Mouse (Mus musculus) ES-Bruce4 (cell line): ENCODE measurements at regions not wholly inside any gene's neighbourhood (a gene's known extent, or its start where the extent isn't known, plus 50 kb on each side); places are given as distances from the start of the nearest gene placed in this dataset.

Source experiments
- H3K27ac ChIP-seq: 2 replicates; pipeline ENCODE4 v1.5.1; 2012; ENCODE audit warnings: low read length, inconsistent platforms; ENCODE audit not compliant: insufficient read depth
- H3K27me3 ChIP-seq: 2 replicates; pipeline ENCODE4 v1.6.1; 2012; ENCODE audit warnings: mild to moderate bottlenecking, low read length, inconsistent platforms; ENCODE audit not compliant: control insufficient read depth, poor library complexity, insufficient read depth, severe bottlenecking
- H3K36me3 ChIP-seq: 2 replicates; pipeline ENCODE4 v1.6.1; 2012; ENCODE audit warnings: inconsistent platforms, mild to moderate bottlenecking, low read length, moderate library complexity; ENCODE audit not compliant: control insufficient read depth, poor library complexity, insufficient read depth, severe bottlenecking
- H3K4me1 ChIP-seq: one replicate; pipeline ENCODE4 v1.8.1; 2011; ENCODE audit warnings: low read length; ENCODE audit not compliant: control insufficient read depth, insufficient read depth
- H3K4me3 ChIP-seq: 2 replicates; pipeline ENCODE4 v1.5.1; 2011; ENCODE audit warnings: low read depth, mild to moderate bottlenecking, low read length
- H3K9ac ChIP-seq: 2 replicates; pipeline ENCODE4 v1.6.1; 2012; ENCODE audit warnings: low read depth, mild to moderate bottlenecking, inconsistent platforms; ENCODE audit not compliant: poor library complexity, severe bottlenecking
- H3K9me3 ChIP-seq: replicated peaks from 2 replicates; pipeline ENCODE4 v1.6.1; 2012; ENCODE audit warnings: mild to moderate bottlenecking, low read length, inconsistent platforms; ENCODE audit not compliant: control insufficient read depth, poor library complexity, insufficient read depth, severe bottlenecking
- CTCF ChIP-seq: IDR thresholded peaks from one replicate; pipeline ENCODE4 v1.8.1; 2011; ENCODE audit warnings: low read depth, low read length
- EP300 ChIP-seq: IDR thresholded peaks from 2 replicates; pipeline ENCODE4 v1.6.1; 2011; ENCODE audit warnings: low read depth, low read length; ENCODE audit not compliant: insufficient read depth
- POLR2A ChIP-seq: IDR thresholded peaks from one replicate; pipeline ENCODE4 v1.8.1; 2011; ENCODE audit warnings: low read length; ENCODE audit not compliant: insufficient read depth

DNA sequence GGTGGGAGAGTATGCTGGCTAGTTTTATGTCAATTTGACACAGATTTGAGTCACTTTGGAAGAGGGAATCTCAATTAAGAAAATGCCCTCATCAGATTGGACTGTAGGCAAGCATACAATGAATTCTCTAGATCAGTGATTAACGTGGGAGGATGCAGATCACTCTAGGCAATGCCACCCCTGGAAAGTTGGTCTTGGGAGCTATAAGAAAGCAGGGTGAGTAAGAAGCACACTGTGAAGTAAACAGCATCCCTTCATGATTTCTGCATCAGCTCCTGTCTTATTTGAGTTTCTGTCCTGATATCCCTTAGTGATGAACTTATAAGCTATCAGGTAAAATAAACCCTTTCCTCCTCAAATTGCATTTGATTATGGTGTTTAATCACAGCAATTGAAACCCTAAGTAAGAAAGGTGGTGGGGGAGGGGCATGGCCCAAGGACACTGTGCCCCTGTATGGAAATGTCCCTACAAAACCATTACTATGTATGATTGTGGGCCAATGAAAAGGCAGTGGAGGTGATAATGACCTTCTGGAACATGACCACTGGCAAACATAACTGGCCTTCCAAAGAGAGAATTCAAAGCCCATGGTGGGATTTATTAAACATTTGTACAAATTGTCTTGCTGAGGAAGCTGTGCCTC is 640.3 kb upstream of the Vstm2b start:
- no peak overlapping the region for H3K27ac ChIP-seq
- no peaks in the 10 kb centered on the region for H3K36me3 ChIP-seq
- no peak for TF ChIP-seq CTCF
- TF ChIP-seq POLR2A, result no peak
- TF ChIP-seq EP300, result no peak
- H3K27me3 ChIP-seq, result no peaks in the 10 kb centered on the region
- no peaks in the 10 kb centered on the region for H3K9me3 ChIP-seq
- no peak overlapping the region for H3K4me3 ChIP-seq
- no peaks in the 10 kb centered on the region for H3K4me1 ChIP-seq
- H3K9ac ChIP-seq, result no peak overlapping the region

GRCm38 (mm10) chr7:40258377-40258739 is 639.8 kb upstream of the Vstm2b start:
- H3K27ac ChIP-seq, result no peak overlapping the region
- no peak overlapping the region for H3K4me3 ChIP-seq
- H3K36me3 ChIP-seq, result no peaks in the 10 kb centered on the region
- TF ChIP-seq EP300 (no peak), POLR2A (no peak), CTCF (no peak)
- no peaks in the 10 kb centered on the region for H3K4me1 ChIP-seq
- H3K9me3 ChIP-seq, result no peaks in the 10 kb centered on the region
- no peaks in the 10 kb centered on the region for H3K27me3 ChIP-seq
- H3K9ac ChIP-seq, result no peak overlapping the region

DNA sequence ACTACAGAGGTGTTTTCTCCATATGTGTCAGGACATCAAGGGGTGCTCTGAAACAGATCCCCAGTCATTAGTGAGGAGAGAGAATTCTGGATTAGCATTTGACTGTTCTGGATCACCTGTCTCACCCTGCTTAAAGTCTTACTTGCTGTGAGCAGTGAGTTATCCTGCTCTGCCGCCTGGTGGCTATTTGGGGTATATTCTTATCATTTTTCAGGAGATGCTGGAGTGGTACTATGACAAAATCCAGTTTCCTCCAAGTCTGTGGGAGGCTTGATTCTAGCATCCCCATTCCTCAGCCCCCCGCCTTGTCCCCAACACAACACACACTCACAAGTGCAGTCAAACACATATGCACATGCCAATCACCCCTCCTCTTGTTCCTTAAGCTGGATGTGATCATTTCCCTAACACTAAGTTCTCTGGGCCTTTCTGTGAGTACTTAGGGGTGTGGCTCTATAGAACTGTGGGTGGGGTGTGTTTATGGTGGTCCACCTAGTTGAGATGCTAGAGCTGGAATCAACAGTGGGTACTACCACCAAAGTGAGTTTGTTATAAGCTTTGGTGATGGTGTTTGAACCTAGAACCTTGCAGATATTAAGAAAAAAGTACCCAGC is 624.6 kb upstream of the Vstm2b start:
- no peak for TF ChIP-seq CTCF
- Histone ChIP-seq H3K4me3 (no peak overlapping the region), H3K27me3 (no peaks in the 10 kb centered on the region; the same call in 1 of the 2 replicates), H3K27ac (no peak overlapping the region), H3K9ac (no peak overlapping the region), H3K36me3 (no peaks in the 10 kb centered on the region), H3K4me1 (no peaks in the 10 kb centered on the region), H3K9me3 (no peaks in the 10 kb centered on the region)

GRCm38 (mm10) chr7:40275078-40275477 is 623.0 kb upstream of the Vstm2b start:
- no peaks in the 10 kb centered on the region for H3K36me3 ChIP-seq
- no peak overlapping the region for H3K4me3 ChIP-seq
- H3K27ac ChIP-seq, result no peak overlapping the region
- H3K9ac ChIP-seq, result no peak overlapping the region
- H3K27me3 ChIP-seq, result no peaks in the 10 kb centered on the region; the same call in 1 of the 2 replicates
- TF ChIP-seq EP300 (no peak), CTCF (no peak), POLR2A (no peak)
- no peaks in the 10 kb centered on the region for H3K4me1 ChIP-seq
- no peaks in the 10 kb centered on the region for H3K9me3 ChIP-seq

GRCm38 (mm10) chr7:40275658-40276057 is 622.5 kb upstream of the Vstm2b start:
- H3K36me3 ChIP-seq, result no peaks in the 10 kb centered on the region
- no peaks in the 10 kb centered on the region for H3K27me3 ChIP-seq
- no peak overlapping the region for H3K9ac ChIP-seq
- H3K9me3 ChIP-seq, result no peaks in the 10 kb centered on the region
- no peak overlapping the region for H3K27ac ChIP-seq
- TF ChIP-seq CTCF, result no peak
- no peak for TF ChIP-seq POLR2A
- no peak for TF ChIP-seq EP300
- no peak overlapping the region for H3K4me3 ChIP-seq
- H3K4me1 ChIP-seq, result no peaks in the 10 kb centered on the region

GRCm38 (mm10) chr7:40276116-40276515 is 622.0 kb upstream of the Vstm2b start:
- Histone ChIP-seq H3K27me3 (no peaks in the 10 kb centered on the region), H3K9ac (no peak overlapping the region), H3K36me3 (no peaks in the 10 kb centered on the region), H3K27ac (no peak overlapping the region), H3K9me3 (no peaks in the 10 kb centered on the region), H3K4me3 (no peak overlapping the region), H3K4me1 (no peaks in the 10 kb centered on the region)
- no peak for TF ChIP-seq POLR2A
- TF ChIP-seq CTCF, result no peak
- TF ChIP-seq EP300, result no peak
